27 mouse cellular contexts compared by ENCODE assay signal in genomic region chr17:12155872-12156271, GRCm38 (mm10). TPM values are rescaled to one million over a fixed set of nuclear protein-coding genes. Genes with fewer than 3 reads are reported as not detected.
DNase-seq lines count a peak whose midpoint lies in the region; ATAC-seq and TF ChIP-seq lines count a peak whose summit lies in the region.
"Had no signal": no experiment of that assay in that cellular context is flagged by ENCODE, and none has a peak within 500 bp of the region (broad histone marks: within the 10 kb centered on the region; RNA-seq: fewer than 3 reads in every experiment).

No protein-coding gene starts in this region.

- H3K4me3 ChIP-seq in left cerebral cortex, adult 2 months: no peak overlapping the region
- no peak overlapping the region for H3K4me3 ChIP-seq in lung, embryonic 16.5 days (ENCODE audit: low read length)
- H3K4me3 ChIP-seq in heart, embryonic 10.5 days: no peak overlapping the region
- H3K4me3 ChIP-seq: embryonic facial prominence, embryonic 12.5 days; forebrain, embryonic 15.5 days; heart, embryonic 12.5 days; hindbrain, embryonic 13.5 days; limb, embryonic 12.5 days had no signal

- no peaks in the 10 kb centered on the region for H3K9me3 ChIP-seq in lung, embryonic 16.5 days (ENCODE audit: control insufficient read depth, low read length)
- H3K9me3 ChIP-seq in heart, embryonic 10.5 days: no peaks in the 10 kb centered on the region
- H3K9me3 ChIP-seq: embryonic facial prominence, embryonic 12.5 days; forebrain, embryonic 15.5 days; heart, embryonic 12.5 days; hindbrain, embryonic 13.5 days; limb, embryonic 12.5 days had no signal

- no peak overlapping the region for H3K9ac ChIP-seq in lung, embryonic 16.5 days (ENCODE audit: low read length)
- H3K9ac ChIP-seq: embryonic facial prominence, embryonic 12.5 days; forebrain, embryonic 15.5 days; heart, embryonic 12.5 days; hindbrain, embryonic 13.5 days; limb, embryonic 12.5 days had no signal

- intact Hi-C loops in left cerebral cortex, adult 2 months (cut with DNase I): no loop called here
- intact Hi-C loops in left cerebral cortex, postnatal 36 days (cut with DNase I): no loop called here

- H3K4me1 ChIP-seq in lung, embryonic 16.5 days (replicated peaks; ENCODE audit: control insufficient read depth, insufficient read depth, low read length): peaks cover 3% of the 10 kb centered on the region; the same call in 1 of the 2 replicates
- no peaks in the 10 kb centered on the region for H3K4me1 ChIP-seq in heart, embryonic 10.5 days
- H3K4me1 ChIP-seq: embryonic facial prominence, embryonic 12.5 days; forebrain, embryonic 15.5 days; heart, embryonic 12.5 days; limb, embryonic 12.5 days had no signal

- no peak for DNase-seq in left cerebral cortex, adult 2 months (ENCODE audit: extremely low spot score in 1 of 2, low spot score in 2 of 2)
- DNase-seq in left cerebral cortex, postnatal 36 days (ENCODE audit: low spot score in 2 of 2): no peak
- no peak for DNase-seq in lung, adult 18-20 months
- peak; percentile 47 for DNase-seq in lung, postnatal 36 days
- no peak for DNase-seq in cerebellum, postnatal 4 days (ENCODE audit: low spot score in 2 of 2)
- no peak for DNase-seq in heart, embryonic 10.5 days (ENCODE audit: low spot score)
- DNase-seq: adrenal gland, adult 8-10 months; cerebellum, adult 8-10 months; cerebellum, postnatal 36 days; embryo, embryonic 11 days; gastrocnemius, postnatal 36 days; heart, adult 18-20 months; heart, postnatal 4 days; kidney, adult 8-10 months; kidney, postnatal 4 days; midbrain, embryonic 14.5 days; spleen, adult 18-20 months; thymus, postnatal 14 days had no signal

- no peaks in the 10 kb centered on the region for H3K27me3 ChIP-seq in lung, embryonic 16.5 days (ENCODE audit: control insufficient read depth, insufficient read depth, low read depth, low read length)
- H3K27me3 ChIP-seq in heart, embryonic 10.5 days (ENCODE audit: insufficient read depth, poor library complexity, severe bottlenecking): no peaks in the 10 kb centered on the region
- H3K27me3 ChIP-seq: embryonic facial prominence, embryonic 12.5 days; forebrain, embryonic 15.5 days; heart, embryonic 12.5 days; hindbrain, embryonic 13.5 days; limb, embryonic 12.5 days had no signal

- H3K36me3 ChIP-seq in lung, embryonic 16.5 days (ENCODE audit: control insufficient read depth, insufficient read depth, low read length): peaks cover 13% of the 10 kb centered on the region
- peaks cover 41% of the 10 kb centered on the region for H3K36me3 ChIP-seq in heart, embryonic 10.5 days

- WGBS in lung, embryonic 16.5 days: 60% methylated on average over 4 of the region's 4 CpGs
- WGBS in heart, embryonic 10.5 days: 91% methylated on average over 4 of the region's 4 CpGs

- peak; percentile 73 for ATAC-seq in lung, embryonic 16.5 days (ENCODE audit: low read depth)
- ATAC-seq: activated CD4-positive, CD25-positive, alpha-beta regulatory T cell, adult 4 months; forebrain, embryonic 15.5 days; intestine, embryonic 16.5 days had no signal

- no peak for TF ChIP-seq CTCF in left cerebral cortex, adult 2 months (IDR thresholded peaks at IDR 0.05)

- H3K27ac ChIP-seq in left cerebral cortex, adult 2 months: peak overlapping the region; percentile 47; the same call in 1 of the 2 replicates
- H3K27ac ChIP-seq in lung, embryonic 16.5 days (ENCODE audit: low read length): no peak overlapping the region
- H3K27ac ChIP-seq in heart, embryonic 10.5 days: no peak overlapping the region
- H3K27ac ChIP-seq: embryonic facial prominence, embryonic 12.5 days; forebrain, embryonic 15.5 days; hindbrain, embryonic 13.5 days; kidney, postnatal 0 days; limb, embryonic 12.5 days had no signal

- H3K4me2 ChIP-seq in lung, embryonic 16.5 days (ENCODE audit: low read depth, low read length): no peak overlapping the region
- H3K4me2 ChIP-seq: embryonic facial prominence, embryonic 12.5 days; forebrain, embryonic 15.5 days; heart, embryonic 12.5 days; hindbrain, embryonic 13.5 days; limb, embryonic 12.5 days had no signal

RNA-seq across cellular contexts. Expression of gene Agpat4, which starts 37.4 kb away (rescaled TPM):
- total RNA-seq in left cerebral cortex, adult 2 months (2021): 10 to 100 TPM; 55.8 to 59.3 TPM
- 10 to 100 TPM; 54.1 to 66.5 TPM for total RNA-seq in left cerebral cortex, postnatal 36 days (2021)
- polyA plus RNA-seq in lung, embryonic 16.5 days (2015; fragmentation: Nextera tagmentation; extraction: Ambion mirVana): 39.6 and 42.1 TPM in 2 replicates
- 26.6 and 32.5 TPM in 2 replicates for polyA plus RNA-seq in heart, embryonic 10.5 days (2016; fragmentation: Nextera tagmentation; extraction: Ambion mirVana)
